Mouse (Mus musculus): ENCODE measurements at regions not wholly inside any gene's neighbourhood (a gene's known extent, or its start where the extent isn't known, plus 50 kb on each side); places are given as distances from the start of the nearest gene placed in this dataset.

GRCm38 (mm10) chr6:52105031-52105593 lies 53.0 kb downstream of the Hoxa1 start:
- Histone ChIP-seq H3K4me3 (no peak overlapping the region), H3K9me3 (replicated peaks) (no peaks in the 10 kb centered on the region), H3K4me1 (no peaks in the 10 kb centered on the region), H3K9ac (no peak overlapping the region), H3K27ac (no peak overlapping the region), H3K27me3 (no peaks in the 10 kb centered on the region), H3K4me2 (replicated peaks) (peak overlapping the region; percentile 27), H3K36me3 (no peaks in the 10 kb centered on the region)
- no peak for ATAC-seq (ENCODE audit: low FRiP score)
- 16% methylated on average over 13 of the region's 13 CpGs for WGBS

DNA sequence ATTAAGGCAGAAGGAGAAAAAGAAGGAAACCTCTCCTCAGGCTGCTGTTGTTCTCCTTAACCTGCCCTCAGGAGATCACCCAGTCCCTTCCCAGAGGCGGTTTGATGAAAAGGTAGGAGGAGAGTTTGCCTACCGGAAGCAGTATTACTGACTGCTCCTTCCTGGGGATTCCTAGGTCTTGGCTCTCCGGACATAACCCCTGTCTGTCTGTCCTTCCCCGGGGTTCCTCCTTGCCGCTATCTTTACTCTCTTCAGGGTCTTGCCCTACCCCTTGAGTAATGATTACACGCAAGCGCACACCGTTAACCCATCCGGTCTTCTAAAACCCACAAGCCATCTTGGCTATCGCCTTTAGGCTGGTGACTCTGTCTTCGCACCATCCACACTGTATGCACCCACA lies 54.0 kb downstream of the Hoxa1 start:
- Histone ChIP-seq H3K27ac (no peak overlapping the region), H3K36me3 (no peaks in the 10 kb centered on the region), H3K4me2 (replicated peaks) (no peak overlapping the region), H3K9me3 (replicated peaks) (no peaks in the 10 kb centered on the region), H3K9ac (no peak overlapping the region), H3K4me1 (no peaks in the 10 kb centered on the region), H3K27me3 (no peaks in the 10 kb centered on the region), H3K4me3 (no peak overlapping the region)
- 90% methylated on average over 11 of the region's 11 CpGs for WGBS
- no peak for ATAC-seq (ENCODE audit: low FRiP score)

- 77% methylated on average over 7 of the region's 7 CpGs for WGBS
- ATAC-seq (ENCODE audit: low FRiP score), result no peak
- H3K27me3 ChIP-seq, result no peaks in the 10 kb centered on the region
- H3K4me3 ChIP-seq, result no peak overlapping the region
- no peaks in the 10 kb centered on the region for H3K4me1 ChIP-seq
- H3K9me3 ChIP-seq (replicated peaks), result no peaks in the 10 kb centered on the region
- no peak overlapping the region for H3K27ac ChIP-seq
- no peak overlapping the region for H3K4me2 ChIP-seq (replicated peaks)
- no peak overlapping the region for H3K9ac ChIP-seq
- no peaks in the 10 kb centered on the region for H3K36me3 ChIP-seq
Measured at GRCm38 (mm10) chr6:52103661-52104060, 54.5 kb downstream of the Hoxa1 start.

DNA sequence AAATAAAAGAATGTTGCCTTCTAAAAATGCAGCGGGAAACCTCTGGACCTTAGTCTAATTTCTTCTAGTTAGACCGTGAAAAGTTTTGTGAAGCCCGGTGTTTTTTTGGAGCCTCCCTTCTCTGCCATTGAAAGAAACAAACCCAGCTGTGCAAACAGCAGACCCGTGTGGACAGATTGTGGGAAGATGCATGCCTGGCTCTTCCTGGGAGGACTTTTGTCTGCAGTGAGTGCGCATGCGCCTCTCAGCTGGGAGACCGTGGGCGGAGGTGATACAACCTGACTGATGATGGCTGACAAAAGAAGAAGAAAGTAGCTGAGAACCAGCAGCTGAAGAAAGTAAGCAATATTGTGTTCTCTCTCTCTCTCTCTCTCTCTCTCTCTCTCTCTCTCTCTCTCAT lies 55.4 kb downstream of the Hoxa1 start:
- Histone ChIP-seq H3K27ac (no peak overlapping the region), H3K4me1 (no peaks in the 10 kb centered on the region), H3K27me3 (no peaks in the 10 kb centered on the region), H3K4me2 (replicated peaks) (no peak overlapping the region), H3K36me3 (no peaks in the 10 kb centered on the region), H3K4me3 (no peak overlapping the region), H3K9me3 (replicated peaks) (no peaks in the 10 kb centered on the region), H3K9ac (no peak overlapping the region)
- 22% methylated on average over 8 of the region's 8 CpGs for WGBS
- ATAC-seq (ENCODE audit: low FRiP score), result no peak

GRCm38 (mm10) chr6:52102179-52102578 lies 55.9 kb downstream of the Hoxa1 start:
- WGBS, result 39% methylated on average over 8 of the region's 8 CpGs
- peak overlapping the region; percentile 7; the same call in 1 of the 2 replicates for H3K27ac ChIP-seq
- ATAC-seq (ENCODE audit: low FRiP score), result no peak

DNA sequence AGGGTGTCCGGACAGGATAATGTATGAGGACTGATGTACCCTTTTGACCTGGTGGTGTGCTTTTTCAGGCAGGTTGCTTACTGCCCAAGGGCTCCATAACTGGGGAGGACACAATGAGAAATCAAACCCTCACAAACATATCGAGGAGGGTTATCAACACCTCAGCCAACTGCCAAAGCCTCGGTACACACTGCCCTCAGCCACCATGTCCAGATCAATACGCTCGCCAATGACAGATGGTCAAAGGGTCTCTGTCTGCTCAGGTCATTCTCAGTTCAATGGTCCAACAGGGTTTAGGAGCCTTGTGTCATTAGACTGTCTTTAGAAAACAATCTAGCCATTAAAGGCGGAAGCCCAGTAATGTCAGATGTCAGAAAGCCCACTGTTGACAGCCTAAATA lies 56.9 kb downstream of the Hoxa1 start:
- 63% methylated on average over 6 of the region's 6 CpGs for WGBS
- no peak overlapping the region for H3K27ac ChIP-seq

More at GRCm38 (mm10) chr6:52102179-52102578, 55.9 kb downstream of the Hoxa1 start:
- H3K4me1 ChIP-seq, result no peaks in the 10 kb centered on the region
- H3K27me3 ChIP-seq, result no peaks in the 10 kb centered on the region
- H3K4me3 ChIP-seq, result no peak overlapping the region
- H3K9ac ChIP-seq, result no peak overlapping the region
- no peaks in the 10 kb centered on the region for H3K9me3 ChIP-seq (replicated peaks)
- no peaks in the 10 kb centered on the region for H3K36me3 ChIP-seq
- no peak overlapping the region for H3K4me2 ChIP-seq (replicated peaks)

DNA sequence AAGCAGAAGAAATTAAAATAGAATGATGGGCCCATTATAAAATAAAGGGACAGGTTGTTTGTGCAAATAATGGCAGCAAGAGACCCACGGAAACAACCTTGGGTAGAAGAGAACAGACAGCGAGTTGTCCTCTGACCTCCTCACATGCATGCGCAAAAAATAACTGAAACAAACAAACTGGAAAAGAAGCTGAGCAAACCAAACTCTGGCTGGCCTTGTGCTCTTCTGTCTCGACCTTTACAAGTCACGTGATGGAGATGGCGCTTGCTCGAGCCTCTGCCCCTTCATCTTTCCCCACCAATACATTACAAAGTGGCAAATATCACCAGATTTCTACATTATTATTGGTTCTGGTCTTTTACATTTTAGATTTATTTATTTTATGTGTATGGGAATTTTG lies 59.3 kb downstream of the Hoxa1 start:
- Histone ChIP-seq H3K4me1 (no peaks in the 10 kb centered on the region), H3K27ac (no peak overlapping the region), H3K9ac (no peak overlapping the region), H3K4me2 (replicated peaks) (no peak overlapping the region), H3K4me3 (no peak overlapping the region), H3K9me3 (replicated peaks) (no peaks in the 10 kb centered on the region), H3K27me3 (no peaks in the 10 kb centered on the region), H3K36me3 (no peaks in the 10 kb centered on the region)
- no peak for ATAC-seq (ENCODE audit: low FRiP score)
- 92% methylated on average over 7 of the region's 7 CpGs for WGBS

More for the DNA sequence above, 56.9 kb downstream of the Hoxa1 start:
- no peaks in the 10 kb centered on the region for H3K36me3 ChIP-seq
- H3K4me1 ChIP-seq, result no peaks in the 10 kb centered on the region
- H3K4me3 ChIP-seq, result no peak overlapping the region
- no peaks in the 10 kb centered on the region for H3K27me3 ChIP-seq
- no peak for ATAC-seq (ENCODE audit: low FRiP score)
- H3K9me3 ChIP-seq (replicated peaks), result no peaks in the 10 kb centered on the region
- no peak overlapping the region for H3K9ac ChIP-seq
- no peak overlapping the region for H3K4me2 ChIP-seq (replicated peaks)

- Histone ChIP-seq H3K4me2 (replicated peaks) (no peak overlapping the region), H3K36me3 (no peaks in the 10 kb centered on the region), H3K9me3 (replicated peaks) (no peaks in the 10 kb centered on the region), H3K9ac (no peak overlapping the region), H3K4me3 (no peak overlapping the region), H3K4me1 (no peaks in the 10 kb centered on the region), H3K27ac (no peak overlapping the region), H3K27me3 (no peaks in the 10 kb centered on the region)
- WGBS, result 94% methylated on average over 7 of the region's 7 CpGs
- no peak for ATAC-seq (ENCODE audit: low FRiP score)
Measured at GRCm38 (mm10) chr6:52095575-52095974, 62.5 kb downstream of the Hoxa1 start.

- Histone ChIP-seq H3K27me3 (no peaks in the 10 kb centered on the region), H3K27ac (no peak overlapping the region), H3K4me1 (no peaks in the 10 kb centered on the region), H3K4me2 (replicated peaks) (no peak overlapping the region), H3K9me3 (replicated peaks) (no peaks in the 10 kb centered on the region), H3K4me3 (no peak overlapping the region), H3K9ac (no peak overlapping the region), H3K36me3 (no peaks in the 10 kb centered on the region)
- WGBS, result 39% methylated on average over 5 of the region's 5 CpGs
- ATAC-seq (ENCODE audit: low FRiP score), result no peak
Measured at GRCm38 (mm10) chr6:52091445-52091844, 66.7 kb downstream of the Hoxa1 start.

- H3K9ac ChIP-seq, result no peak overlapping the region
- no peaks in the 10 kb centered on the region for H3K36me3 ChIP-seq
- no peak overlapping the region for H3K27ac ChIP-seq
- H3K9me3 ChIP-seq (replicated peaks), result no peaks in the 10 kb centered on the region
- H3K27me3 ChIP-seq, result no peaks in the 10 kb centered on the region
- 70% methylated on average over 17 of the region's 17 CpGs for WGBS
- ATAC-seq (ENCODE audit: low FRiP score), result no peak
- H3K4me3 ChIP-seq, result no peak overlapping the region
- H3K4me1 ChIP-seq, result no peaks in the 10 kb centered on the region
- H3K4me2 ChIP-seq (replicated peaks), result no peak overlapping the region
Measured at GRCm38 (mm10) chr6:52085932-52086643, 72.0 kb downstream of the Hoxa1 start.

DNA sequence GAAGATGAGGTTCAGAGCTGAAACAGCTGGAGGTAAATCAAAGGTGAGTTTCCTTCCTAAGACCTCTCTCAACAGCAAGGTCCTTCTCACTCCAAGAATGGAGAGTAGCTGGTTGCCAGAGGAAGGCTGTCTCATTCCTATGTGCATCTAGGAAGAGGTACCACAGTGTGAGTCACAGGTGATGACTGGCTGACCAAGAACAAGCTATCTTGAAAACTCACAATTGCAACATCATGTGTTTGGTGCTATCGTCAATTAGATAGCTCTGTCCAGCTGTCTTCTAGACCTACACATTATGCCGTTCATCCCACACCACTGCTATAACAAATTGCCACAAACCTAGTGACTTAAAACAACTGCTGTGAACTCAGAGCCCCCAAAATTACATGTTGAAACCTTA lies 72.3 kb upstream of the Skap2 start:
- WGBS, result 92% methylated on average over 2 of the region's 2 CpGs
- Histone ChIP-seq H3K9me3 (replicated peaks) (no peaks in the 10 kb centered on the region), H3K4me3 (no peak overlapping the region)

DNA sequence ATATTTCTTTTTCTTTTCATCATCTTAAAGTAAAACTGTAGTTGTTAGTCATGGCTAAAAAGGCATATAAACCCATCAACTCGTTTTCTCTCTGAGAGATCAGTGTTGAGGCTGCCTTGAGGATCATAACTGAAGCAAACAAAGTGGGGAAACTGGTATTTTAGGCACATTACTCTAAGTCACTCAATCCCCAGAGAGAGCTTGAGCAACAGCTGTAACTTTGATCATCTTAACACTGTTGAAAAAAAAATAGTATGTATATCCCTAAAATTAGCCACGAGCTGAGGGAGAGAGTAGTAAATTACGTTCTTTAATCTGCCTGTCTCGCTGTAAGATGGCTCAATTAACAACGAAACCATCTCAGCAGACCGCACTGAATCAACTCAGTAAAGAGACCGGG lies 67.2 kb upstream of the Skap2 start:
- no peaks in the 10 kb centered on the region for H3K27me3 ChIP-seq
- H3K36me3 ChIP-seq, result no peaks in the 10 kb centered on the region
- H3K4me3 ChIP-seq, result no peak overlapping the region
- 0 out of 2 replicates have a peak, but pooled peaks cover 5% of the 10 kb centered on the region for H3K4me1 ChIP-seq
- no peaks in the 10 kb centered on the region for H3K9me3 ChIP-seq (replicated peaks)
- H3K27ac ChIP-seq, result no peak overlapping the region
- WGBS, result 35% methylated on average over 7 of the region's 7 CpGs
- H3K9ac ChIP-seq, result no peak overlapping the region
- H3K4me2 ChIP-seq (replicated peaks), result no peak overlapping the region
- ATAC-seq (ENCODE audit: low FRiP score), result no peak

More for the DNA sequence above, 72.3 kb upstream of the Skap2 start:
- no peak overlapping the region for H3K4me2 ChIP-seq (replicated peaks)
- no peaks in the 10 kb centered on the region for H3K4me1 ChIP-seq
- no peak for ATAC-seq (ENCODE audit: low FRiP score)
- H3K27ac ChIP-seq, result no peak overlapping the region
- no peaks in the 10 kb centered on the region for H3K36me3 ChIP-seq
- no peak overlapping the region for H3K9ac ChIP-seq
- no peaks in the 10 kb centered on the region for H3K27me3 ChIP-seq
